Mouse (Mus musculus) stomach, embryonic 15.5 days (tissue): ENCODE data around the gene Btnl4. TPM values are rescaled to one million over a fixed set of nuclear protein-coding genes. Genes with fewer than 3 reads are reported as not detected.
"Not testable (repeated sequence)": the region's sequence is repeated elsewhere in the genome, so short reads cannot be mapped to it uniquely, and the experiment has no call there.

Experiments
- ATAC-seq: fragments of 200-750 bp; cut with Nextera tagmentation; 2 replicates; pipeline ENCODE4 v1.8.0; 2017; ENCODE audit warnings: low read depth, moderate number of reproducible peaks, moderate TSS enrichment; ENCODE audit not compliant: insufficient read depth, low FRiP score
- H3K27ac ChIP-seq: fragments of 300-500 bp; sonication (generic); 2 replicates; pipeline ENCODE4 v1.5.1; 2015; ENCODE audit warnings: mild to moderate bottlenecking, inconsistent platforms
- H3K27me3 ChIP-seq: fragments of 300-500 bp; sonication (generic); replicated peaks from 2 replicates; pipeline ENCODE4 v1.6.1; 2015; ENCODE audit warnings: inconsistent platforms
- H3K36me3 ChIP-seq: fragments of 300-500 bp; sonication (generic); 2 replicates; pipeline ENCODE4 v1.6.1; 2015; ENCODE audit warnings: inconsistent platforms
- H3K4me1 ChIP-seq: fragments of 300-500 bp; sonication (generic); 2 replicates; pipeline ENCODE4 v1.6.1; 2015; ENCODE audit warnings: inconsistent platforms
- H3K4me2 ChIP-seq: fragments of 300-500 bp; sonication (generic); 2 replicates; pipeline ENCODE4 v1.6.1; 2015; ENCODE audit warnings: mild to moderate bottlenecking, inconsistent platforms
- H3K4me3 ChIP-seq: fragments of 300-500 bp; sonication (generic); replicated peaks from 2 replicates; pipeline ENCODE4 v1.5.1; 2015; ENCODE audit warnings: inconsistent platforms
- H3K9ac ChIP-seq: fragments of 300-500 bp; sonication (generic); 2 replicates; pipeline ENCODE4 v1.6.1; 2015; ENCODE audit warnings: inconsistent platforms
- H3K9me3 ChIP-seq: fragments of 300-500 bp; sonication (generic); 2 replicates; pipeline ENCODE4 v1.6.1; 2016; ENCODE audit warnings: inconsistent platforms
- WGBS: fragments of 180-500 bp; shearing (Covaris S2); methylation state at CpG from one replicate; pipeline ENCODE4 v1.1.7; 2015; 5-methylcytosine and 5-hydroxymethylcytosine counted together
- polyA plus RNA-seq: library from polyadenylated mRNA; unstranded; fragments of >200 nt; fragmentation: Nextera tagmentation; extraction: Ambion mirVana; gene quantifications from 2 replicates; pipeline ENCODE4 v1.2.1, GENCODE M21; 2015

Gene Btnl4
- 2.6 and 4.1 TPM in 2 replicates for polyA plus RNA-seq

DNA sequence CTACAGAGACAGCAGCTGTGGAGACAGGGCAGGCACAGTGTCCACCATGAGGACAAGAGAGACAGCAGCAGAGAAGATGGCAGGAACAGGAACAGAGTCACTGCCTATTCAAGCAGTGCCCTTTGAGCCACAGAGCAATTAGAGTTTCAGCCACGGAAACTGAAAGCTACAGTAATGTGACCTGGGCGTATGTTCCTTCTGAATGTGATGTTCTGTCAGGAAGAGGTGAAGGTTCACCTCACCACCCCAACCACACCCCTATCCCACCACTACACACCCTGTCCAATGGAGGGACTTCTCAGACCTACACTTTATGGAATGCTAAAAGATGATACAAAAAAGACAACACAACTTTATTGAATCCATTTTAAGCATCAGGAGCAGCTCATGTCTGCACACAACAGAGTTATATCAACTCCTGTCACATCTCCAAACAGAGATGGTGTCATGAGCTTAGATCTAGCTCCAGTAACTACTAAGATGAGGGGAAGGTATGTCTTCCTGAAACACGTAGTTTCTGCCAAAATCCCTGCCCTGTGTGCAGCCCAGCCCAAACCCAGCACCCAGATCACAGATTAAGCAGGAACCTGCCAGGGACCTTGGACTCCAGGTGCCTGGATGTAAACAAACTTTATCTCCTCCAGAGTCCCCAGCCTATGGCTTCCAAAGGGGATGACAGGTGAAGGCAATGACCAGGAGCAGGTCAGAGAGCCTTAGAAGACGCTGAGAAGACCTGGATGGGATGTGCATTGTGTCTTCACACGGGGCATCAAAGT lies at the start of gene Btnl4:
Gene Btnl4 (minus strand): TSS at position 81 of the 776 bp plus-strand sequence.
- not testable (repeated sequence) for H3K36me3 ChIP-seq, H3K4me1 ChIP-seq, H3K4me3 ChIP-seq, H3K9me3 ChIP-seq, H3K4me2 ChIP-seq, H3K9ac ChIP-seq, ATAC-seq, H3K27ac ChIP-seq, H3K27me3 ChIP-seq
- 59% methylated on average over 5 of the region's 5 CpGs for WGBS

DNA sequence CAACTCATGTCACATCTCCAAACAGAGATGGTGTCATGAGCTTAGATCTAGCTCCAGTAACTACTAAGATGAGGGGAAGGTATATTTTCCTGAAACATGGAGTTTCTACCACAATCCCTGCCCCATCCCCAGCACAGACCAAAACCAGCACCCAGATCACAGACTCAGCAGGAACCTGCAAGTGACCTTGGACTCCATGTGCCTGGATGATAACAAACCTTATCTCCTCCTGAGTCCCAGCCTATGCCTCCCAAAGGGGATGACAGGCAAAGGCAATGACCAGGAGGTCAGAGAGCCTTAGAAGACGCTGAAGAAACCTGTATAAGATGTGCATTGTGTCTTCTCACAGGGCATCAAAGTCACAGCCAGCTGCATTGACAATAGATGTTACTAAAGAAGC lies 41.9 kb upstream of the Btnl4 start:
- H3K36me3 ChIP-seq: no peaks in the 10 kb centered on the region
- H3K27me3 ChIP-seq: no peaks in the 10 kb centered on the region
- H3K27ac ChIP-seq: no peak overlapping the region
- WGBS: 71% methylated on average over 1 of the region's 1 CpGs
- H3K4me3 ChIP-seq: no peak overlapping the region
- no peak overlapping the region for H3K9ac ChIP-seq
- no peak overlapping the region for H3K4me2 ChIP-seq
- no peaks in the 10 kb centered on the region for H3K9me3 ChIP-seq
- no peaks in the 10 kb centered on the region for H3K4me1 ChIP-seq
- no peak for ATAC-seq

DNA sequence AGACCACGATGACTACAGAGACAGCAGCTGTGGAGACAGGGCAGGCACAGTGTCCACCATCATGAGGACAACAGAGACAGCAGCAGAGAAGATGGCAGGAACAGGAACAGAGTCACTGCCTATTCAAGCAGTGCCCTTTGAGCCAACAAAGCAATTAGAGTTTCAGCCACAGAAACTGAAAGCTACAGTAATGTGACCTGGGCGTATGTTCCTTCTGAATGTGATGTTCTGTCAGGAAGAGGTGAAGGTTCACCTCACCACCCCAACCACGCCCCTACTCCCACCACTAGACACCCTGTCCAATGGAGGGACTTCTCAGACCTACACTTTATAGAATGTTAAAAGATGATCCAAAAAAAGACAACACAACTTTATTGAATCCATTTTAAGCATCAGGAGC lies 41.5 kb upstream of the Btnl4 start:
- H3K36me3 ChIP-seq, H3K27me3 ChIP-seq, ATAC-seq, H3K9me3 ChIP-seq, H3K9ac ChIP-seq, H3K4me2 ChIP-seq, H3K4me3 ChIP-seq, H3K4me1 ChIP-seq, H3K27ac ChIP-seq: not testable (repeated sequence)
- WGBS: 72% methylated on average over 3 of the region's 3 CpGs

GRCm38 (mm10) chr17:34517795-34518194 lies 40.7 kb upstream of the Btnl4 start:
- no peak overlapping the region for H3K27ac ChIP-seq
- no peaks in the 10 kb centered on the region for H3K9me3 ChIP-seq
- H3K4me2 ChIP-seq: no peak overlapping the region
- H3K4me3 ChIP-seq: no peak overlapping the region
- no peaks in the 10 kb centered on the region for H3K36me3 ChIP-seq
- no peaks in the 10 kb centered on the region for H3K4me1 ChIP-seq
- H3K9ac ChIP-seq: no peak overlapping the region
- ATAC-seq: no peak
- 84% methylated on average over 4 of the region's 4 CpGs for WGBS
- no peaks in the 10 kb centered on the region for H3K27me3 ChIP-seq

- no peak for ATAC-seq
- no peak within 1 kb of the TSS for H3K9ac ChIP-seq
Measured at GRCm38 (mm10) chr17:34517252-34517651, 40.1 kb upstream of the Btnl4 start, which contains the start of gene Btnl6. Gene Btnl6 (minus strand): TSS chr17:34517352.

DNA sequence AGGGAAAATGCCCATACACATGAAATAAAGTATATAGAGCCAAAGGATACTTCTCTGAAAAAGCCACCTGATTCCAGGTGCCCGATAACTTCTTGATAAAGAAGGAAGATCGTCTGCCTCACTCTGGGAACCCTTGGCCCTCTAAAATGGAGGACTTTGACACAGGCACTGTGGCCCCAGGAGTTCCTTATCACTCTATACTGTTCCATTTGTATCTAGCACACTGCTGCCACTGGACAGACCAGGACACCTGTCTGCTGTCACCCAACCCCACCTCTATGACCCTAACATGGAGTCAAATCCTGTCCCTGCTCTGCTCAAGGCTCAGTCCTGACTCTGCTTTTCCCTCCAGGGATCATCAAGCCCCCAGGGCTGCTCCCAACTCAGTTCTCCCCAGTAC lies 39.4 kb upstream of the Btnl4 start:
- WGBS: 71% methylated on average over 2 of the region's 2 CpGs
- Histone ChIP-seq H3K9ac (no peak overlapping the region), H3K4me3 (no peak overlapping the region)

More at GRCm38 (mm10) chr17:34517252-34517651, 40.1 kb upstream of the Btnl4 start, which contains the start of gene Btnl6:
- no peak within 1 kb of the TSS for H3K27ac ChIP-seq
- no peak within 1 kb of the TSS for H3K4me3 ChIP-seq
- H3K9me3 ChIP-seq: no peaks in the 10 kb centered on the region
- H3K27me3 ChIP-seq: no peaks in the 10 kb centered on the region
- H3K36me3 ChIP-seq: no peaks in the 10 kb centered on the region
- WGBS: 84% methylated on average over 4 of the region's 4 CpGs
- H3K4me2 ChIP-seq: no peak within 1 kb of the TSS
- H3K4me1 ChIP-seq: no peaks in the 10 kb centered on the region

GRCm38 (mm10) chr17:34511723-34512122 lies 34.6 kb upstream of the Btnl4 start:
- not testable (repeated sequence) for H3K4me3 ChIP-seq, ATAC-seq
- WGBS: 48% methylated on average over 1 of the region's 1 CpGs

More for the DNA sequence above, 39.4 kb upstream of the Btnl4 start:
- H3K9me3 ChIP-seq: no peaks in the 10 kb centered on the region
- no peaks in the 10 kb centered on the region for H3K36me3 ChIP-seq
- H3K27me3 ChIP-seq: no peaks in the 10 kb centered on the region
- H3K27ac ChIP-seq: no peak overlapping the region
- H3K4me1 ChIP-seq: no peaks in the 10 kb centered on the region
- ATAC-seq: no peak
- H3K4me2 ChIP-seq: no peak overlapping the region

GRCm38 (mm10) chr17:34507591-34507990 lies 30.5 kb upstream of the Btnl4 start:
- no peaks in the 10 kb centered on the region for H3K27me3 ChIP-seq
- no peaks in the 10 kb centered on the region for H3K9me3 ChIP-seq
- H3K36me3 ChIP-seq: no peaks in the 10 kb centered on the region
- H3K9ac ChIP-seq: no peak overlapping the region
- H3K4me1 ChIP-seq: no peaks in the 10 kb centered on the region
- H3K4me3 ChIP-seq: no peak overlapping the region
- H3K27ac ChIP-seq: no peak overlapping the region
- H3K4me2 ChIP-seq: no peak overlapping the region
- no peak for ATAC-seq

More at GRCm38 (mm10) chr17:34511723-34512122, 34.6 kb upstream of the Btnl4 start:
- not testable (repeated sequence) for H3K4me2 ChIP-seq, H3K27ac ChIP-seq, H3K4me1 ChIP-seq, H3K36me3 ChIP-seq, H3K27me3 ChIP-seq, H3K9me3 ChIP-seq, H3K9ac ChIP-seq

DNA sequence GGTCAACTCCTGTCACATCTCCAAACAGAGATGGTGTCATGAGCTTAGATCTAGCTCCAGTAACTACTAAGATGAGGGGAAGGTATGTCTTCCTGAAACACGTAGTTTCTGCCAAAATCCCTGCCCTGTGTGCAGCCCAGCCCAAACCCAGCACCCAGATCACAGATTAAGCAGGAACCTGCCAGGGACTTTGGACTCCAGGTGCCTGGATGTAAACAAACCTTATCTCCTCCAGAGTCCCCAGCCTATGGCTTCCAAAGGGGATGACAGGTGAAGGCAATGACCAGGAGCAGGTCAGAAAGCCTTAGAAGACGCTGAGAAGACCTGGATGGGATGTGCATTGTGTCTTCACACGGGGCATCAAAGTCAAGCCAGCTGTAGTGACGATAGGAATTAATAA lies 20.6 kb upstream of the Btnl4 start:
- not testable (repeated sequence) for H3K27ac ChIP-seq, H3K4me2 ChIP-seq, H3K27me3 ChIP-seq, H3K4me1 ChIP-seq, H3K4me3 ChIP-seq, H3K9ac ChIP-seq, H3K9me3 ChIP-seq, H3K36me3 ChIP-seq
- 55% methylated on average over 4 of the region's 4 CpGs for WGBS
- peak; percentile 72; the same call in 1 of the 2 replicates for ATAC-seq

DNA sequence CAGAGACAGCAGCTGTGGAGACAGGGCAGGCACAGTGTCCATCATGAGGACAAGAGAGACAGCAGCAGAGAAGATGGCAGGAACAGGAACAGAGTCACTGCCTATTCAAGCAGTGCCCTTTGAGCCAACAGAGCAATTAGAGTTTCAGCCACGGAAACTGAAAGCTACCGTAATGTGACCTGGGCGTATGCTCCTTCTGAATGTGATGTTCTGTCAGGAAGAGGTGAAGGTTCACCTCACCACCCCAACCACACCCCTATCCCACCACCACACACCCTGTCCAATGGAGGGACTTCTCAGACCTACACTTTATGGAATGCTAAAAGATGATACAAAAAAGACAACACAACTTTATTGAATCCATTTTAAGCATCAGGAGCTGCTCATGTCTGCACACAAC lies 20.2 kb upstream of the Btnl4 start:
- H3K4me3 ChIP-seq, H3K4me1 ChIP-seq, H3K36me3 ChIP-seq, H3K9ac ChIP-seq, H3K9me3 ChIP-seq, H3K27ac ChIP-seq, H3K27me3 ChIP-seq, H3K4me2 ChIP-seq: not testable (repeated sequence)
- ATAC-seq: peak; percentile 57; the same call in 1 of the 2 replicates
- 49% methylated on average over 3 of the region's 3 CpGs for WGBS

- H3K36me3 ChIP-seq: no peaks in the 10 kb centered on the region
- H3K9ac ChIP-seq: no peak overlapping the region
- ATAC-seq: peak; percentile 77
- peak overlapping the region; percentile 59; the same call in 1 of the 2 replicates for H3K27ac ChIP-seq
- H3K27me3 ChIP-seq: no peaks in the 10 kb centered on the region
- H3K4me2 ChIP-seq: no peak overlapping the region; the same call in 1 of the 2 replicates
- WGBS: 45% methylated on average over 2 of the region's 2 CpGs
- no peak overlapping the region for H3K4me3 ChIP-seq
- H3K4me1 ChIP-seq: no peaks in the 10 kb centered on the region
- no peaks in the 10 kb centered on the region for H3K9me3 ChIP-seq
Measured at GRCm38 (mm10) chr17:34496539-34496938, 19.4 kb upstream of the Btnl4 start.

- H3K27me3 ChIP-seq, H3K9ac ChIP-seq, H3K4me3 ChIP-seq, H3K4me2 ChIP-seq, H3K36me3 ChIP-seq, H3K9me3 ChIP-seq, H3K4me1 ChIP-seq, ATAC-seq, H3K27ac ChIP-seq: not testable (repeated sequence)
- 78% methylated on average over 2 of the region's 2 CpGs for WGBS
Measured at GRCm38 (mm10) chr17:34495156-34495555, 18.0 kb upstream of the Btnl4 start.
